Mouse (Mus musculus) MEL (cell line): ENCODE measurements around the gene Tmem131.

Experiments
- EP300 ChIP-seq, 2 experiments: IDR thresholded peaks; 2 replicates each; pipeline ENCODE4 v1.6.1; 2011; ENCODE audit warnings: improper control_type of control experiment in 2 of 2, low read length in 2 of 2, low read depth in 1 of 2, mild to moderate bottlenecking in 1 of 2
- ZKSCAN1 ChIP-seq: IDR thresholded peaks from 2 replicates; pipeline ENCODE4 v1.6.1; 2012; ENCODE audit warnings: low read depth, mild to moderate bottlenecking, inconsistent platforms, low read length, improper control_type of control experiment, moderate library complexity

DNA sequence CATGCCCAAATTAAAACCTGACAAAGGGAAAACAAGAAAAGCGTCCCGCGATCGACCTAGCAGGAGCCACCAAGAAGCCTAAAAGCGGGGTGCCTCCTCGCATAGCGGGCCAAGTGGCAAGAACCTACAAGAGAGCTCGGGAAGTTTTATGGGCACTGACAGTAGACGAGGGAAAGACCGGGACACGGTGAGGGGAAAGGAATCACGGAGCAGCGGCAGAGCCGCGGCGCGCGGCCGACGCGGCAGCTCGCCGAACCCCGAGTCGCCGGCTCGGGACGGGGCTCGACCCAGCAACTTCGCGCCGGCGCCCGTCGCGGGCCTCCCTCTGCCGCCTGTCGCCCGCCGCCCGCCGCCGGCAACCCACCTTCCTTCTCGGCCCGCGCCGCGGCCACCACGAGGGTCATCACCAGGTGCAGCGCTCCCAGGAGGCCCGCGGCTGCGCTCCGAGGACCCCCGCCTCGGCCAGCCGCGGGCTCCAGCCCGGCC lies 4.6 kb downstream of the Tmem131 start:
- TF ChIP-seq ZKSCAN1 (no peak), EP300 (IDR thresholded peaks at IDR 0.05; ENCODE audit: low read depth in 1 of 2, low read length in 2 of 2) (no peak)
